In the genomic region with DNA sequence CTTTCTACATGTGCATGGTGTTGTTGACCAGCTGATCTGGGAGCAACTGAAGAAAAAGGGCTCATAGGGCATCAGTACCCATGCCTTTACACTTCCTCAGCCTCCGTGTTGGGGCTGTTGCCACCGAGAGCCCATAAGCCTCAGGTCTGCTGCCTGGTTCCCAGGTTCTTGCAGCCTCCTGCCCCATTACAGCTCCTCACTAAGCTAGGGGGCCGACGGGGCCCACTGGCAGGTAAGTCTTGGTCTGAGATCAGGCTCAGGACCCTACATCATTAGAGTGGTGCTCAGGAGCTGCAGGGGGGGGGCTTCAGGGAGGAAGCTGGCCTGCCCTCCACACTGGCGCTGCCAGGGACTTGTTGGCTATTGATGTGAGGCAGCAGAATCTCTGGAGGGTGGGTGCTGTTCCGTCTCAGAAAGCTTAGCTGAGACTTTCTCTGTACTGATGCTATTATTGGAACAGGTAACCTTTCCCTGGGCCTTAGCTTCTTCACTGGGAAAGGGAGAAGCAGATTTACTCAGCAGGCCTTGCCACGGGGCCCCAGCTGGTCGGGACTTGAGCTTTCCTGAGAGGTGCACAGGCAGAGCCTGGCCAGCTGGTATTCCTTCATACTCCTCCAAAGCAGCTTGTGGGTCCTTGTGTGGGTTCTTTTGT, we compare ENCODE assay signal across 1 mouse cellular context.
TF ChIP-seq lines count a peak whose summit lies in the region.

No protein-coding gene starts in this region.

TF ChIP-seq in myocyte, 11 proteins besides CTCF, POLR2A, EP300 and RAD21:
- TF ChIP-seq MYOD1 (IDR thresholded peaks at IDR 0.05; ENCODE audit: control insufficient read depth in 1 of 3, insufficient read length in 2 of 3, low read depth in 2 of 3) = no peak
- no peak for TF ChIP-seq SRF (IDR thresholded peaks at IDR 0.05; ENCODE audit: control insufficient read depth, insufficient read length, low read depth)
- TF ChIP-seq CEBPB (IDR thresholded peaks at IDR 0.05; ENCODE audit: insufficient read depth, poor library complexity, severe bottlenecking) = no peak
- TF ChIP-seq E2F4 (IDR thresholded peaks at IDR 0.05; ENCODE audit: insufficient read depth) = no peak
- TF ChIP-seq TCF3 (IDR thresholded peaks at IDR 0.05; ENCODE audit: insufficient read length, low read depth) = no peak
- no peak for TF ChIP-seq MYOG (IDR thresholded peaks at IDR 0.05; ENCODE audit: control insufficient read depth in 1 of 3, insufficient read depth in 1 of 3, insufficient read length in 2 of 3, low read depth in 2 of 3)
- TF ChIP-seq REST (IDR thresholded peaks at IDR 0.05; ENCODE audit: insufficient read depth, insufficient read length) = no peak
- TF ChIP-seq USF1 (IDR thresholded peaks at IDR 0.05; ENCODE audit: low read depth) = no peak
- TF ChIP-seq POLR2AphosphoS2 (IDR thresholded peaks at IDR 0.05; ENCODE audit: insufficient read length, low read depth) = no peak
- TF ChIP-seq MAX (IDR thresholded peaks at IDR 0.05; ENCODE audit: low read depth) = no peak
- TF ChIP-seq TCF12 (IDR thresholded peaks at IDR 0.05; ENCODE audit: insufficient read depth, poor library complexity, severe bottlenecking) = no peak
TF ChIP-seq in myocyte: peak in this region for 0.
